ENCODE assay signal across 17 mouse cellular contexts in the genomic region with DNA sequence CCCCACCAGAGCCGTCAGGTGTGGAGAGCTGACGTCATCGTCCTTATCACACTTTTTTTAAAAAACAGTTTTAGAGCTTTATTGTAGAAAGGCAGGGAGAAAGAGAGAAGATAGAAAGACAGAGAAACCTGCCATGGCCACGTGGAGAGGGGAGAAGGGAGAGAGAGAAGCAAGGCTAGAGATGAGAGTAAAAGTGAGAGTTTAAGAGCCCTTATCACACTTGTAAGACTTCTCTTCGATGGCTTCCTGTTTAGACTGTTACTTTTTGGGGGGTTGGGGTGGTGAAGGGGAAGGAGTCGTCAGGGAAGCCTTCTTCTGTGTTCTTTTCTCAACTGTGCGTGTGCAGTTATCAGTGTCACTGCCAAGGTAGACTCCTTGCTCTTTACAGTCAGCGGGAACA.
"Had no signal": no experiment of that assay in that cellular context is flagged by ENCODE, and none has a peak within 500 bp of the region (broad histone marks: within the 10 kb centered on the region; RNA-seq: fewer than 3 reads in every experiment).

No protein-coding gene starts in this region.

- DNase-seq: lung, adult 18-20 months; lung, embryonic 14.5 days; lung, postnatal 10 days; lung, postnatal 36 days; right cerebral cortex, postnatal 25 days; right cerebral cortex, postnatal 4 days; spleen, adult 18-20 months; thymus, adult 18-20 months; thymus, postnatal 14 days; thymus, postnatal 36 days had no signal

- H3K4me3 ChIP-seq: midbrain, embryonic 13.5 days; midbrain, embryonic 15.5 days; neural tube, embryonic 13.5 days; neural tube, embryonic 15.5 days had no signal

- H3K9ac ChIP-seq: liver, embryonic 14.5 days; lung, embryonic 14.5 days; midbrain, embryonic 13.5 days; midbrain, embryonic 15.5 days; neural tube, embryonic 13.5 days; neural tube, embryonic 15.5 days had no signal

- H3K27ac ChIP-seq: liver, embryonic 14.5 days; macrophage; midbrain, embryonic 13.5 days; midbrain, embryonic 15.5 days; neural tube, embryonic 13.5 days; neural tube, embryonic 15.5 days had no signal

- H3K4me1 ChIP-seq: midbrain, embryonic 13.5 days; midbrain, embryonic 15.5 days; neural tube, embryonic 13.5 days; neural tube, embryonic 15.5 days had no signal

- H3K27me3 ChIP-seq: megakaryocyte, embryonic 14.5 days; midbrain, embryonic 13.5 days; midbrain, embryonic 15.5 days; neural tube, embryonic 13.5 days; neural tube, embryonic 15.5 days had no signal

- H3K9me3 ChIP-seq: megakaryocyte, embryonic 14.5 days; midbrain, embryonic 13.5 days; midbrain, embryonic 15.5 days; neural tube, embryonic 13.5 days; neural tube, embryonic 15.5 days had no signal
